Mouse (Mus musculus): ENCODE results near the gene Clcnka. TPM values are rescaled to one million over a fixed set of nuclear protein-coding genes. Genes with fewer than 3 reads are reported as not detected.

Clcnka gene
- total and polyA plus RNA-seq, 3 experiments = not detected

GRCm38 (mm10) chr4:141408577-141408976 is 10.1 kb upstream of the Clcnka start:
- TF ChIP-seq ZKSCAN1 (IDR thresholded peaks at IDR 0.05; ENCODE audit: low read depth, low read length) (peak; percentile 84), TAL1 (IDR thresholded peaks at IDR 0.05; ENCODE audit: low read length) (no peak)
- Histone ChIP-seq H3K4me1 (ENCODE audit: control insufficient read depth in 1 of 2, insufficient read depth in 2 of 2, low read length in 2 of 2) (no peaks in the 10 kb centered on the region), H3K4me3 (ENCODE audit: control insufficient read depth in 1 of 2, insufficient read depth in 1 of 2, low read depth in 2 of 2, low read length in 2 of 2) (no peak overlapping the region), H3K27ac (ENCODE audit: control insufficient read depth, low read depth, low read length) (no peak overlapping the region), H3K9me3 (replicated peaks; ENCODE audit: insufficient read depth, low read length) (no peaks in the 10 kb centered on the region), H3K27me3 (ENCODE audit: control insufficient read depth in 1 of 2, insufficient read depth in 2 of 2, low read length in 2 of 2) (no peaks in the 10 kb centered on the region), H3K9ac (ENCODE audit: control insufficient read depth, low read depth, low read length, poor library complexity, severe bottlenecking) (no peak overlapping the region), H3K79me2 (ENCODE audit: control insufficient read depth, insufficient read depth, low read length, poor library complexity) (no peaks in the 10 kb centered on the region), H3K36me3 (ENCODE audit: control insufficient read depth in 1 of 2, insufficient read depth in 2 of 2, low read length in 2 of 2) (no peaks in the 10 kb centered on the region)
- no peak for DNase-seq (ENCODE audit: low read depth, low spot score)

DNA sequence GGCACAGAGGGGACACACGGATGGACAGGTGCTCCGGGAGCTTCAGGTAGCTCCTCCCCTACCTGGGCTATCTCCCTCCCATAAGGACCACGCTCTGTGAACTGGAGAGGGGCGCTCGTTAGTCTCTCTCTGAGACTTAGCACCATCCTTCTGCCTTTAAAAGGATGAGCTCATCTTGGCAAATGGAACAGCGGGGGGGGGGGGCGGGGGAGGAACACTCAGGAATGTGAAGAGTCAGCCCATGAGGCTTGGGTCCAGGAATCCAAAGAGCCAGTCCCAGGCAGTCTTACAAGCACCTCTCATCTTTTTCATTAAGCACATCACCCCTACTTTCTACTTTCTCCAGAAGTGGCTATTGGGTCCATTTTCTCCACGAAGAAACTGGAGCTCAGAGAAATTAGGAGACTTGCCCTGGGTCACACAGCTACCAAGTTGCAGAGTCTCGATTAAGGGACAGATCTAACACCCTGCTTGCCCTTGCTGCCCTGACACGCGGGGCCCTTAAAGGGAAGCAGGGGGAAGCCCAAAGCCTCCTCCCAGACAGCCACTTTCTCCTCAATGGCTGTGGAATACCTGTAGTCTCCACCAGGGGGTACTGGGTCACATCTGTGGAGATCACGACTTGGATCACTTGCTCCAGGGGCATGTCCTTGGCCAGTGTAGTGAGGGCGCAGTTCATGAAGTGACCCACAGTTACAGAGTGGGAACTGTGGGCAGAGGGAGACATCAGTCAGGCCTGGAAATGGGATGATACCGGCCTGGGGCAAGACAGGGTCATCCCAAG is 8.2 kb upstream of the Clcnka start:
- DNase-seq (ENCODE audit: low read depth, low spot score) = peak; percentile 57
- Histone ChIP-seq H3K4me3 (ENCODE audit: control insufficient read depth in 1 of 2, insufficient read depth in 1 of 2, low read depth in 2 of 2, low read length in 2 of 2) (no peak overlapping the region), H3K36me3 (ENCODE audit: control insufficient read depth in 1 of 2, insufficient read depth in 2 of 2, low read length in 2 of 2) (no peaks in the 10 kb centered on the region), H3K9me3 (replicated peaks; ENCODE audit: insufficient read depth, low read length) (no peaks in the 10 kb centered on the region), H3K27ac (ENCODE audit: control insufficient read depth, low read depth, low read length) (no peak overlapping the region), H3K4me1 (ENCODE audit: control insufficient read depth in 1 of 2, insufficient read depth in 2 of 2, low read length in 2 of 2) (no peaks in the 10 kb centered on the region), H3K79me2 (ENCODE audit: control insufficient read depth, insufficient read depth, low read length, poor library complexity) (no peaks in the 10 kb centered on the region), H3K9ac (ENCODE audit: control insufficient read depth, low read depth, low read length, poor library complexity, severe bottlenecking) (no peak overlapping the region), H3K27me3 (ENCODE audit: control insufficient read depth in 1 of 2, insufficient read depth in 2 of 2, low read length in 2 of 2) (no peaks in the 10 kb centered on the region)
- peak; percentile 74 for TF ChIP-seq SMC3 (IDR thresholded peaks at IDR 0.05; ENCODE audit: low read depth, low read length)
- no peak for TF ChIP-seq POLR2AphosphoS2 (IDR thresholded peaks at IDR 0.05; ENCODE audit: low read length)
- peak; percentile 41; the same call in 1 of the 2 replicates for TF ChIP-seq ZC3H11A (IDR thresholded peaks at IDR 0.05; ENCODE audit: low read depth, low read length)
- peak; percentile 44 for TF ChIP-seq RAD21 (IDR thresholded peaks at IDR 0.05; ENCODE audit: low read depth, low read length)
- peak; percentile 44 to 68 (median 47); a peak in 5 of 6 replicates for TF ChIP-seq CTCF (IDR thresholded peaks at IDR 0.05 in 2 of 3, conservative IDR thresholded peaks at IDR 0.05 in 1 of 3; ENCODE audit: control insufficient read depth in 1 of 3, insufficient read depth in 1 of 3, low read depth in 2 of 3, low read length in 3 of 3, poor library complexity in 1 of 3, severe bottlenecking in 1 of 3)
- no peak for TF ChIP-seq NELFE (IDR thresholded peaks at IDR 0.05; ENCODE audit: low read depth, low read length)

GRCm38 (mm10) chr4:141405314-141405622 is 6.7 kb upstream of the Clcnka start:
- Histone ChIP-seq H3K27ac (ENCODE audit: control insufficient read depth, low read depth, low read length) (no peak overlapping the region), H3K9me3 (replicated peaks; ENCODE audit: insufficient read depth, low read length) (no peaks in the 10 kb centered on the region), H3K9ac (ENCODE audit: control insufficient read depth, low read depth, low read length, poor library complexity, severe bottlenecking) (no peak overlapping the region), H3K4me1 (ENCODE audit: control insufficient read depth in 1 of 2, insufficient read depth in 2 of 2, low read length in 2 of 2) (no peaks in the 10 kb centered on the region), H3K27me3 (ENCODE audit: control insufficient read depth in 1 of 2, insufficient read depth in 2 of 2, low read length in 2 of 2) (no peaks in the 10 kb centered on the region), H3K79me2 (ENCODE audit: control insufficient read depth, insufficient read depth, low read length, poor library complexity) (no peaks in the 10 kb centered on the region), H3K36me3 (ENCODE audit: control insufficient read depth in 1 of 2, insufficient read depth in 2 of 2, low read length in 2 of 2) (no peaks in the 10 kb centered on the region), H3K4me3 (ENCODE audit: control insufficient read depth in 1 of 2, insufficient read depth in 1 of 2, low read depth in 2 of 2, low read length in 2 of 2) (no peak overlapping the region)
- no peak for DNase-seq (ENCODE audit: low read depth, low spot score)
- no peak for TF ChIP-seq UBTF (IDR thresholded peaks at IDR 0.05; ENCODE audit: borderline replicate concordance, insufficient read depth, low read depth, low read length)
- TF ChIP-seq ZKSCAN1 (IDR thresholded peaks at IDR 0.05; ENCODE audit: low read depth, low read length) = peak; percentile 82

All from MEL (cell line).